Mouse (Mus musculus): Measurements from ENCODE around the gene Wif1. TPM values are rescaled to one million over a fixed set of nuclear protein-coding genes. Genes with fewer than 3 reads are reported as not detected.

Gene Wif1
- polyA plus RNA-seq, 1 experiment from 2014 or later, result 7.1 TPM

DNA sequence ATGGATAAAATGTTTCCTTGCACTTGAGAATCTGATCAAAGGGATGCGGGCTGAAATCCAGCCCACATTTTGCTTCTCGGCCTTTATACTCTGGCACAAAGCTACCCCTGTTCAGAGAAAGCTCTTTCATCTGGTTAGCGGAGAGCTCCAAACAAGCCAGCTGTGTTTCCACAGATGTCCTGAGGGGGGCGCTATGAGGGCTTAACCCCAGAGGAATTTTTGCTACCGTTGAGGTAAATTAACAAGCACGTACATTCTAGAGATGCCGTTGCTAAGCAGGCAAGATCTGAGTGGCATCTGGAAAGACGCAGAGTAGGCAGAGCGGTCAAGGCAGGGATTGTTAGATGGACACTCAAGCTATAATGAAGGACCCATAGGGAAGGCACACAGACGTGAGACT is 13.7 kb downstream of the Wif1 start:
- no peaks in the 10 kb centered on the region for H3K36me3 ChIP-seq
- H3K4me1 ChIP-seq (replicated peaks), result no peaks in the 10 kb centered on the region
- no peak overlapping the region for H3K4me2 ChIP-seq
- H3K27ac ChIP-seq (replicated peaks), result no peak overlapping the region
- H3K9me3 ChIP-seq, result no peaks in the 10 kb centered on the region
- no peak overlapping the region for H3K4me3 ChIP-seq
- H3K27me3 ChIP-seq, result no peaks in the 10 kb centered on the region
- 76% methylated on average over 10 of the region's 10 CpGs for WGBS
- ATAC-seq (ENCODE audit: low FRiP score, low read depth), result no peak
- no peak overlapping the region for H3K9ac ChIP-seq

DNA sequence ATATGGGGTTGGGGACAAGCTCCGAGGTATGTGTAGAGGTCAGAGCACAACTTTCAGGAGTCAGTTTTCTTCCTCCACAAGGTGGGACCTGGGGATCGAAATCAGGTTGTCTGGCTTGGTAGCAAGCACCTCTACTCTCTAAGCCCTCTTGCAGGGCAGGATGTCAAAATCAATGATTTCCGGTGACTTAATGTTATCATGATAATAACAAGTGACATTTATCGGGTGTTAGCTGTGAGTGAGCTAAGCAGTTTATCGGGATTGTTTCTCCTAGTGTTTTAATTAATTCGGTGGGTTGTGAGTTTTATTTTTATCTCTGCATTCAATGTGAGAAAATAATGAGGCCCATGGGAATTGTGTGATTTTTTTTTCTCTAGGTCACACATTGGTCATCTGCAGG is 18.3 kb downstream of the Wif1 start:
- H3K4me1 ChIP-seq (replicated peaks), result peaks cover 15% of the 10 kb centered on the region
- no peak for ATAC-seq (ENCODE audit: low FRiP score, low read depth)
- no peaks in the 10 kb centered on the region for H3K27me3 ChIP-seq
- 86% methylated on average over 6 of the region's 6 CpGs for WGBS
- H3K9me3 ChIP-seq, result no peaks in the 10 kb centered on the region
- H3K36me3 ChIP-seq, result no peaks in the 10 kb centered on the region
- no peak overlapping the region for H3K4me2 ChIP-seq
- H3K4me3 ChIP-seq, result no peak overlapping the region
- H3K27ac ChIP-seq (replicated peaks), result no peak overlapping the region
- H3K9ac ChIP-seq, result no peak overlapping the region

DNA sequence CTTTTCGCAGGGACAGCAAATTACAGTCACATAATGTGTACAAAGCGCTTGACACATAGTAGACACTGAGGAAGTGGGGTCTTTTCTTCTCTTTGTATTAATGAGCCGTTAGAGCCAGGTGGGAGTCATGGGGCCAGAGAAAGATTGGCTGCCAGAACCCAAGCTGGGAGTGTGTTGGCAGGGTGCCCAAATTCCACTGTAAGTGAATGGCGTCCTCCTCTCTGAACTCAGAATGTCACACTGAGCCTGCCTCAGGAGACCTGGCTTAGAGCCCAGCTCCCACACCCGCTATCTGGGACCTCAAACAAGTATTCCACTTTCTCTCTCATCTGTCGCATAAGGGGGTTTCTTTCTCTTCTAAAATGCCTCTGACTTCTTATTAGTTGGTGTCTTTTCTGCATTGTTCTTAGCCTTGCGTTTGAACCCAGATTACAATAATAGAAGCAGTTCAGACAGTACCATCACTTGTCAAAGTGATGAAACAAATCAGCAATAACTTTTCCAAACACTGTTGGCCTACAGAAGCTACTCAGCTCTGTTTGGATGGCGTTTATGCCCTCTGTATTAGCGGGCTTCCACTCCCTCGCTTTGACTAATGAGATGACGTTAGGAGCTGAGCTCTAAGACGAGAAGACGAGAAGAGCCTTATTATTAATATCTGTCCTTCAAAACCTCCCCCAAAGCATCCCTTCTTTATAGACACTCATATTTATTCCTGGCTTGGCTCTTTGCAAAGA is 21.9 kb downstream of the Wif1 start:
- WGBS, result 26% methylated on average over 13 of the region's 13 CpGs
- peaks cover 15% of the 10 kb centered on the region for H3K4me1 ChIP-seq (replicated peaks)
- H3K4me2 ChIP-seq, result no peak overlapping the region; the same call in 1 of the 2 replicates

DNA sequence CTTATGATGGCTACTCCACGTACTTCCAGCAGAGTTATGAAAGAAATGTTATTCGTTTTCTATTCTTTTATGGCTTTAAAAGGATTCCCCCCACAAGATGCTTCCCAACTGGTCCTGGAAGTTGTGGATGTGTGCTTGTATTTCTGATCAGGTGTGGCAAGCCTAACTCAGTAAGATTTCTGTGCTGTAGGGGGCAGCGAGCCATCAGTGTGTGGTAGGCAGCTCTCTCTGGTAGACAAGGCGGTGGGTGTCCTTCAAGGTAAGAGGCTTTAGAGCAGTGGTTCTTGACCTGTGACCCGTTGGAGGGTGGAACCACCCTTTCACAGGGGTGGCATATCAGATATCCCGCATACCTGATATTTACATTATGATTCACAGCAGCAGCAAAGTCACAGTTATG is 23.1 kb downstream of the Wif1 start:
- 88% methylated on average over 6 of the region's 6 CpGs for WGBS
- H3K27ac ChIP-seq (replicated peaks), result no peak overlapping the region
- no peak for ATAC-seq (ENCODE audit: low FRiP score, low read depth)

More for the DNA sequence above, 21.9 kb downstream of the Wif1 start:
- H3K27ac ChIP-seq (replicated peaks), result 0 out of 2 replicates have a peak overlapping the region, but pooled peaks have one; percentile 16
- no peak overlapping the region for H3K9ac ChIP-seq
- ATAC-seq (ENCODE audit: low FRiP score, low read depth), result peak; percentile 93
- no peaks in the 10 kb centered on the region for H3K9me3 ChIP-seq
- no peaks in the 10 kb centered on the region for H3K27me3 ChIP-seq
- no peaks in the 10 kb centered on the region for H3K36me3 ChIP-seq
- no peak overlapping the region for H3K4me3 ChIP-seq

DNA sequence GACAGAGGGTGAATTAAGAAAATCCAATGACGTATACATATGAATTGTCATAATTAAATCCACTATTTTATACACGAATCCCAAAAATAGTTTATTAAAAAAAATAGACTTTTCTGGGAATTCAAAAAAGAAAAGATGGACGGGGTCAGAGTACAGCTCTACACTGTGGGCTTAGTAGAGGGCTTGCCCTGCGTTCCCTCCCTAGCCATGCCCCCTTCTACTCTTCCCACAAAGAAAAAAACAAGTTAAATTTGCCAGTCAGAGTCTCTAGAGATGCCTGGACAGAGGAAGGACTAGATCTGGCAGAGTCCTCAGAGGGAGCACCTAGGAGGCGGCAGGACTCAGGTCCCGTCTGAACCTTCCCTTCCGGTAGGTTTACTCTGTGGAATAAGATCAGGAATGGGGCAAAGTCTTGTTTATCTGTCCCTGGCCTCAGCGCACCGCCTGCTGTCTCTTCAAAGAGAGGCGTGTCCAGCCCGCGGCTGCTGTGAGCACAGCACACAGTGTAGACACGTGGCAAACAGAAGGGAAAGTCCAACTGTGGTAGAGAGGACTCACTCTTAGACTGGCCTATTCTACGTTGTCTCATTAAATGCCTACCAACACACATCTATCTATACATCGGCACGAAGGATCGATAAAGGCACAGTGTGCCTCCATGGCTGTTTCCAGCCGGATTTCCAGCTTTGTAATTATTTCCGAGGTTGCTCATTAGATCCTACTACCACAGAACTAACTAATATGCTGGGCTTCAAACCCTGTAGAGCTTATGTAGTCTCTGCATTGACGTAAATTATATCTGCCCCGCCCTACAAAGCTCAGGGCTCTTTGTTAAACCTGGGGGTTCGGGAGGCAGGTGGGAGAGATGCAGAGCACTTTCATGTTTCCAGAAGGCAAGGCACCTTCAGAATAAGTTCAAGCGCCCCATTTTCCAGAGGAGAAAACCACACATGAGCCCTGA is 25.6 kb downstream of the Wif1 start:
- H3K9me3 ChIP-seq, result no peaks in the 10 kb centered on the region
- no peak overlapping the region for H3K4me2 ChIP-seq
- H3K4me1 ChIP-seq (replicated peaks), result peaks cover 15% of the 10 kb centered on the region
- no peak overlapping the region for H3K9ac ChIP-seq
- no peak overlapping the region for H3K4me3 ChIP-seq
- H3K36me3 ChIP-seq, result no peaks in the 10 kb centered on the region
- H3K27ac ChIP-seq (replicated peaks), result no peak overlapping the region
- WGBS, result 82% methylated on average over 23 of the region's 23 CpGs
- no peaks in the 10 kb centered on the region for H3K27me3 ChIP-seq
- no peak for ATAC-seq (ENCODE audit: low FRiP score, low read depth)

More for the DNA sequence above, 23.1 kb downstream of the Wif1 start:
- Histone ChIP-seq H3K36me3 (no peaks in the 10 kb centered on the region), H3K4me1 (replicated peaks) (peaks cover 15% of the 10 kb centered on the region), H3K4me3 (no peak overlapping the region), H3K4me2 (no peak overlapping the region), H3K9ac (no peak overlapping the region), H3K27me3 (no peaks in the 10 kb centered on the region), H3K9me3 (no peaks in the 10 kb centered on the region)

DNA sequence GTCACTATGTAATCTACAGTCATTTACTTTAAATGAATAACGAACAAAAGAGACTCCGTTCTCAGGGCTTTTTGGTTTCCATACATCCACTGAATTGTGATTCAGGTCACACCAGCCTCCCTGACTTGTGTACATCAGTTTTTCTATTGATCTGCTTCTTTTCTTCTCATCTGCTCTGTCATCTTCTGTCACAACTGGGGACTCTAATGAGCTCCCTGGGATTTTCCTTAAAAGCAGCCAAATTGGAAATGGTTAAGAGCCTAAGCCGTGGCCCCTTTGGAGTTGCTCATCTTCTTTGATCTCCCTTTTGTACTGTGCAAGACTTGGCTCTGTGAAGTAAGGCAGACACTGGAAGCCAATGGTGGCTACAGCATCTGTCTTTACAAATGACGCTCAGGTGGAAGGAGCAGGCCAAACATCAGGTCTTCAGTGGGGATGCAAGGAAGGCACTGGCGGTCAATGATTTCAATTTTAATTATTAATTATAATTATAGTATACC is 27.6 kb downstream of the Wif1 start:
- no peak for ATAC-seq (ENCODE audit: low FRiP score, low read depth)

DNA sequence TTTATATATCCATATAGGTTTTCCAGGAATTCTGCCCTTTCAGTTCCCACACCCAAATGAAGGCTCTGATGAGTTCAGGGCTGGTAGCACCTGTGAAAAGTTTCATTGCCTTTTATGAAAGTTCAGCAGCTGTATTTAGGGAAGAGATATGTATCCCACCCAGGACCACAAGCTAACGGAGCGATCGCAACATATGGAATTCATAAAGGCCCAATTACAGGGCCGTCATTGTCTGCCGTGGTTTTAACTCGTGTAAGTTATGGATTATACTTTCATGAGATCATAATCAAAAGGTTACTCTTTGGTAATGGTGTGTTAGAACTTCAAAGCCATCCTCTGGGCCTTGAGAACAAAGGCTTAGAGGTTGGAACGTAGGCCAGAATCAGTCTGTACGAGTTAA is 28.9 kb downstream of the Wif1 start:
- no peak for ATAC-seq (ENCODE audit: low FRiP score, low read depth)
- Histone ChIP-seq H3K27ac (replicated peaks) (no peak overlapping the region), H3K4me2 (no peak overlapping the region), H3K9ac (no peak overlapping the region), H3K4me3 (no peak overlapping the region), H3K36me3 (no peaks in the 10 kb centered on the region), H3K27me3 (no peaks in the 10 kb centered on the region), H3K4me1 (replicated peaks) (no peaks in the 10 kb centered on the region), H3K9me3 (no peaks in the 10 kb centered on the region)
- WGBS, result 89% methylated on average over 8 of the region's 8 CpGs

More for the DNA sequence above, 27.6 kb downstream of the Wif1 start:
- no peak overlapping the region for H3K9ac ChIP-seq
- H3K27ac ChIP-seq (replicated peaks), result no peak overlapping the region
- 75% methylated on average over 5 of the region's 5 CpGs for WGBS
- H3K9me3 ChIP-seq, result no peaks in the 10 kb centered on the region
- no peaks in the 10 kb centered on the region for H3K27me3 ChIP-seq
- H3K4me3 ChIP-seq, result no peak overlapping the region
- no peak overlapping the region for H3K4me2 ChIP-seq
- peaks cover under 1% of the 10 kb centered on the region; the same call in 1 of the 2 replicates for H3K4me1 ChIP-seq (replicated peaks)
- H3K36me3 ChIP-seq, result no peaks in the 10 kb centered on the region

DNA sequence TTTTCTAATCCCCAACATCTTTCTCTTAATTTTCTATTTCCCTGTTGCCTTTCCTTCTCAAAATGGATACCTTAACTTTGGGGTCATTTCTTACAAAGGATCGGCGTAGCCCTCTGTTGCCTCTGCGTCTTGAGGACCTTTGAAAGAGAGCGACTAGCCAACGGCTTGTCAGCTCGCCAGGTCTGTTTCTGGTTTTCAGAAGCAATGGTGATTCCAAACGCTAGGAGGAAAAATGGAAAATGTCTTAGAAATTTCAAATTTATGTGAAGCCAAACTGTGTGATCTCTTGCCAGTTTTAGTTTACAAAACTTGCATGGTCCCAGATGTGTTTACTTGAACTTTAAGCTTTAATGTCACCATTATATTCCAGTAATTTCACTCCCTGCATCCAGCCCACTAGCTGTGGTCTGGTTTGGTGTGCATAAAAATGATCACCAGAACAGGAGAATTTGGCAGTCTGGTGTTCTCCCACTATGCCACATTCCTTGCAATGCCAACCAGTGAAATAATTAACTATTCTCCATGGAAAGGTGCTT is 33.7 kb downstream of the Wif1 start:
- Histone ChIP-seq H3K36me3 (no peaks in the 10 kb centered on the region), H3K4me1 (replicated peaks) (no peaks in the 10 kb centered on the region), H3K4me2 (no peak overlapping the region), H3K9me3 (no peaks in the 10 kb centered on the region), H3K9ac (no peak overlapping the region), H3K4me3 (no peak overlapping the region), H3K27me3 (0 out of 2 replicates have a peak, but pooled peaks cover 3% of the 10 kb centered on the region), H3K27ac (replicated peaks) (no peak overlapping the region)
- no peak for ATAC-seq (ENCODE audit: low FRiP score, low read depth)
- WGBS, result 85% methylated on average over 7 of the region's 7 CpGs

DNA sequence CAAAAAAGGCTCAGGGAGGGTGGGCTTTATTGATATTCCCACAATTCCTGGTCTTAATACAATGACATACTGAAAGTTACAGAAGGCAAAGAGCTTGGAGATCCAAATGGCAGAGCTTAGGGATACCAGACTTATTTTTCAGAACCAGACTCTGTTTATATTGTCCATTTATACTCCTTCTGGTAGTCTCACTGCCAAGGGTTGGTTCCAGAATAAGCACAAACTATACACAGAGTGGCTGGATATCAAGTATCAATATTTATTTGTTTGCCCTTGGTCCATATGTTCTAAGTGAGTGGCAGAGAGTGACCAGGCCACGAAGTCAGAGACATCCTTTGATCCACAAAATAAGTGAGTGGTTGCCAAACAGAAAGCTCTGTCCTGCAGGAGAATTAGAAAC is 34.2 kb downstream of the Wif1 start:
- H3K4me1 ChIP-seq (replicated peaks), result no peaks in the 10 kb centered on the region
- no peak overlapping the region for H3K9ac ChIP-seq
- no peak overlapping the region for H3K4me3 ChIP-seq
- 0 out of 2 replicates have a peak, but pooled peaks cover 3% of the 10 kb centered on the region for H3K27me3 ChIP-seq
- H3K9me3 ChIP-seq, result no peaks in the 10 kb centered on the region
- H3K4me2 ChIP-seq, result no peak overlapping the region
- no peak for ATAC-seq (ENCODE audit: low FRiP score, low read depth)
- no peak overlapping the region for H3K27ac ChIP-seq (replicated peaks)
- H3K36me3 ChIP-seq, result no peaks in the 10 kb centered on the region
- WGBS, result 76% methylated on average over 1 of the region's 1 CpGs

DNA sequence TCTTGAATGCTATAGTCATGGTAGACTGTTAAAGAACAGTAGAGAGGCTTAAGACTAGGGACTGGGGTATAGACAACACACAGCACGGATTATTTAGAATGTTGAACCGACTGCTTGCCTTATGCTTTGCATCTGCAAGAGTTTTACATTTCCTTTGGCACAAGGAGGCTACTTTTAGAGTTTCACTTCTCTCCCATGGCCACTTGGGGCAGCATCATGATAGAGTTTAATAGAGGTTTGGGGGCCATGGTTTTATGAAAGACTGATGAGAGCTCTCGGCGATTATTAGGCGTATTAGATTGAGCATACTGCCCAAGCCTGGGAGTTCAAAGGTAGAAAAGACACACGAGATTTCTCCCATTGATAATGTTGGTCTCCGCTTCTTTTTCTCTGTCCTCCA is 37.0 kb downstream of the Wif1 start:
- H3K27ac ChIP-seq (replicated peaks), result no peak overlapping the region
- no peak overlapping the region for H3K4me2 ChIP-seq
- no peaks in the 10 kb centered on the region for H3K4me1 ChIP-seq (replicated peaks)
- H3K27me3 ChIP-seq, result 0 out of 2 replicates have a peak, but pooled peaks cover 3% of the 10 kb centered on the region
- no peaks in the 10 kb centered on the region for H3K9me3 ChIP-seq
- H3K36me3 ChIP-seq, result no peaks in the 10 kb centered on the region
- 76% methylated on average over 7 of the region's 7 CpGs for WGBS
- no peak for ATAC-seq (ENCODE audit: low FRiP score, low read depth)
- no peak overlapping the region for H3K9ac ChIP-seq
- no peak overlapping the region for H3K4me3 ChIP-seq

DNA sequence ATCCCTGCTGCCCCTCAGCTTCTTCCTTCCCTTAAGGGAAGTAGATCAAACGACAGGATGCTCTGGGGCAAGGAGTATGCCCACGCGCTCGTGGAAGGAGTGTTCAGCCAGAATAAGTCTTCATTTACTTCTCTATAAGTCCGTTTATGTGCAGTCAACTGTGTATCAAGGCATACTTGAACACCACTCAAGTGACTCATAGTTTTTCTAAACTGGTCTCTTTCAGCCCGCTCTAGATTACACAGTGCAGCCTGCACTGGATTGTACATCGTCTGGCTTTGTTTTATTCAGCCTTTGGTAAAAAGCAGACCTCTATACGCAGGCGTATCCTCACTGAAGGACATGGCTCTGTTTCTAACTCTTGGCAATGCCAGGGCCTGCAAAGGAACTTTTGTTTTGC is 46.7 kb downstream of the Wif1 start:
- no peaks in the 10 kb centered on the region for H3K4me1 ChIP-seq (replicated peaks)
- H3K4me2 ChIP-seq, result no peak overlapping the region
- no peak overlapping the region for H3K4me3 ChIP-seq
- no peak for ATAC-seq (ENCODE audit: low FRiP score, low read depth)
- H3K36me3 ChIP-seq, result no peaks in the 10 kb centered on the region
- H3K9ac ChIP-seq, result no peak overlapping the region
- no peaks in the 10 kb centered on the region for H3K27me3 ChIP-seq
- H3K27ac ChIP-seq (replicated peaks), result no peak overlapping the region
- 83% methylated on average over 9 of the region's 9 CpGs for WGBS
- H3K9me3 ChIP-seq, result no peaks in the 10 kb centered on the region

DNA sequence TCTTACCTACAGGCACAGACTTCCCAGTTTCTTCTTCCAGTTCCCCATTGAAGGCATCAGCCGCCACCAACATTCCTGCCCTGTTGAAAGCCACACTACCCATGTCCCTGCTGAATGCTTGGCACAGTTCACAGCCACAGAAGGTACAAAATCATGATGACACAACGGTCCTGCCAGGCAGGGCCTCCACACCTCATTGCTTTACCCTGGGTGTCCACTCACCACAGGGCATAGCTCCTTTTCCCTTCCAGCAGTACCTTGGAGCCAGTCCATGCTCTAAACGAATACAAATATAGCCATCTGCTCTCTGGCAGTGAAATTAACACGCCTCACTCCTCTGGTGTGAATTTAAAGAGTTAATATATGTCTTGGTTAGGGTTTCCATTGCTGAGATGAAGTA is 49.1 kb downstream of the Wif1 start:
- no peak overlapping the region for H3K4me3 ChIP-seq
- 80% methylated on average over 4 of the region's 4 CpGs for WGBS
- no peak overlapping the region for H3K4me2 ChIP-seq
- H3K9me3 ChIP-seq, result no peaks in the 10 kb centered on the region
- no peaks in the 10 kb centered on the region for H3K4me1 ChIP-seq (replicated peaks)
- H3K27ac ChIP-seq (replicated peaks), result no peak overlapping the region
- no peak for ATAC-seq (ENCODE audit: low FRiP score, low read depth)
- H3K36me3 ChIP-seq, result no peaks in the 10 kb centered on the region
- H3K27me3 ChIP-seq, result no peaks in the 10 kb centered on the region
- H3K9ac ChIP-seq, result no peak overlapping the region

Data from hindbrain, embryonic 15.5 days (tissue).